Mouse (Mus musculus): ENCODE results near the gene Opcml. TPM values are rescaled to one million over a fixed set of nuclear protein-coding genes. Genes with fewer than 3 reads are reported as not detected.

Opcml gene
- total RNA-seq, 2 experiments from 2014 or later: 318 to 348 TPM

DNA sequence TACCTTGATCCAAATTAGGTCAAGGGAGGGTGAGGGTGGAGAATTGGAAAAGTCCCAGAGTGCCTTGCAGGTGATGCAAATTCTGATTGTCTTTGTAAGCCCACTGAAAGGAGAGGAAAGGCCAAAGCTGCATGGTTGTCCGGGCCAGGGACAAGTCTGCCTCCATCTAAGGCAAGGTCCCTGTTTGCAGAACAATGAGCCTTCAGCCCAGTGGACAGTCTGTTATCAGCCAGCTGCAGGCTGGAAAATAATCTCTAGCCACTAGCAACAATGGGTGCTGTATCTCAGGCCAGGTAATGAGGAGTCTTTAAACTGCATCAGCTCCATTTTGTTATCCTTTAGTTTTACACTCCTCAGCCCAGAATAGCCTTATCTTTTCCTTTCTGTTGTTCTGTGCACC, 1079.9 kb downstream of the Opcml start:
- DNase-seq (ENCODE audit: low spot score in 2 of 2): no peak

DNA sequence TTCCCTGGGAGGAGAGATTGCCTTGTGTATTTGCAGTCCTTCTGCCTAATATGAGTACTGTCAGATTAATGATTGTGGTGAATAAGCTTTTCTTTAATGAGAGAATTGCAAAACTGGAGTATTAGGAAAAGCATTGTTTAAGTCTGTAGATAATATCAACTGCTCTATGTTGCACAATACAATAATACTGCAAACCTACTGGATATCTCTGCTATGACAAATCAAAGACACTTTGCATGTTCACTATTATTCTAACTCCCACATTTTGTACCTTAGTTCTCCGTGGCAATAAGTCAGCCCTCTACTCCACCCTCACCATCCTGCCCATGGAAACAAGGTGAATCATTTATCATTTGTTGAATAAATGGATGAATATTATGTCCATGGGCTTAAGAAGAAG, 1092.0 kb downstream of the Opcml start:
- no peak for DNase-seq (ENCODE audit: low spot score in 2 of 2)

DNA sequence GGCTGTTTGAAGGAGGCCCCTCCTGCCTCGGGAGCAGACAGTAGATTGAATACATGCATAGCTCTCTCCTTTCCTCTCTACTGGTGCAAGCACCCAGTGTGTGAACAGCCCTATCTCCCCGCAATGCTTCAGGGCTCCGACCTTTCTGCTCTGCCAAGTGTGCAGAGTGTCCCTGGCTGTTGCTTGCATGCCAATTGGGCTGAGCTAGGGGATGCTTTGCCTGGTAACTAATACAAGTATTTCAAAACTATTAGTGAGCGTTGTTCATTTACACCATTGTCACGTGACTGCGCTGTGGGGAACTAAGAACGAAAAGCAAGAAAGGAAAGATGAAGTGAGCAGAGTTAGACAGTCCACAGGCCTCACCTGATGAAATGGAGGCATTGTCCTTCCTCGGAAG, 1101.0 kb downstream of the Opcml start:
- no peak for DNase-seq (ENCODE audit: low spot score in 2 of 2)

DNA sequence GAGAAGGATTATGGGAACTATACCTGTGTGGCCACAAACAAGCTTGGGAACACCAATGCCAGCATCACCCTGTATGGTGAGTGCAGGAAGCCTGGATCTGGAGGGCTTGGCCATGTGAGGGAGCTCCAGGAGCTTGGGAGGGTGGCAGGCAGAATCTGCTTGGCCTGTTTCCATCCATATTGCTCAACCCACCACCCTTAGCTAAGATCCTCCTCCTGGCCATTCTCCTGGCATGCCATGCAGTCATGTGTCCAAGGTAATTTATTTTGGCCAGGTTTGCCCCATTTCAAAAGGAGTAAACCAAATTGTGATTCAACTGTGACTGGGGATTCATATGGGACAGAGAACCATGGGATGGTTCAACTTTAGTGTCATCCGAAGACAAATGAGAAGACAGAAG, 1112.7 kb downstream of the Opcml start:
- DNase-seq (ENCODE audit: low spot score in 2 of 2): no peak

DNA sequence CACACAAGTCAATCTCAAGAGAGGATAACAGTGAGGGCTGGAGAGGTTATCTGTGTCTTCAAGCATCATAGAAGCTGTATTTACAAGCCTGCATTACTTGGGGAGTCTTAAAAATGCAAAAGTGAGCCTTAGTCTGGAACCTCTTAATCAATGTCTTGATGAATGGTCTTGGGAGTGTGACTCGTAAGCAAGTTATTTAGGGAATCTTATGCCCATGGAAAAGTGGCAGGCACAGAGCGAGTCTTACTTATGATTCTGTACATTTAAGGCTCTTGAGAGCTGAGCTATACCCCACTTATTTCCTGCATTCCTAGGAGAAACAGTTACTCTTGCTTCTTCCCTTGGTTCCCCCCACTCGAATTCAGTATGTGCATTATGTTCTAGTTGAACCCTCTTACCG, 1119.2 kb downstream of the Opcml start:
- no peak for DNase-seq (ENCODE audit: low spot score in 2 of 2)

DNA sequence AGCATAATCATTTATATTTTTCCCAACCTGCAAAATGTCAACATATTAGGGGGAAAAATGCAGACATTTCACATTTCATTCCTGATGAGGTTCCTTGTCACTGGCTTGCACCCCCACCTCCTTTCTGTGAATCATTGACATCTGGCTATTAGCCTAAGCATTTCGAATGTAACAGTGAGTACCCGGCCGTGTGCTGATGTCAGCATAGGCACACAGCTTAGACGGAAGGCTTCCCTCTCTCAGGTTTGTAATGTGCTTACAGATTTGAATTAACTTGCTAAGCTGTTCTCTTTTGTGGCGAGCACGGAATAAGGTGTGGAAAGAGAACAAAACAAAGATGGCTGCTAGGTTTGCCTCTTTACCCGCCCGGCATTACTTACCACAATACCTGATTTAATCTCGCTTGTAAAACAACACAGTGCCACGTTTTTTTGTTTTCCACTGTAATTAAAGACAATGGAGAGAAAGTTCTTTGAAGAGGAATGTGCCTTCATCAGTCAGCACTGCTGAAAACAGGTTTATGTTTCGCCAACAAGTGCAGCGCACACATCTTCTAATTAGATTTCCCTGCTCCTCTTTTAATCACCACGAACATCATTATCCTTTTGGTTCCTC, 1121.1 kb downstream of the Opcml start:
- no peak for DNase-seq (ENCODE audit: low spot score in 2 of 2)

DNA sequence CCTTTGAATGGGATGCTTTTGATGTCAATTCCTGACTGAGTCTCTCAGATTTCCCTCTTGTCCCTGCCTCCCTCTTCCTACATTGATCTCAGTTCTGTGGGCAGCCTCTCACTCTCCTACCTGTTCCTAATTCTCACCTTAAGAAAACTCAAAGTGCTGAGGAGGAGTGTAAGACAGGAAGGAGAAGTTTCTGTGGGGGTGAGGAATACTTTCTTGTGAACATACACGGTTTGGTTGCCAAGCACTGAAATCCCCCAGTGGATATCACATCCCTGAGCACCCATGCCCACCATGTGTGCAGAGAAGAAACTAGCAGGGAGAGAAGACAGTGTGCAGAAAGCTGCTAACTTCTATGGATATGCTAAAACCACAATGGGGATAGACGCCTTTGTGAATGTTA, 1141.5 kb downstream of the Opcml start:
- DNase-seq (ENCODE audit: low spot score in 2 of 2): no peak

DNA sequence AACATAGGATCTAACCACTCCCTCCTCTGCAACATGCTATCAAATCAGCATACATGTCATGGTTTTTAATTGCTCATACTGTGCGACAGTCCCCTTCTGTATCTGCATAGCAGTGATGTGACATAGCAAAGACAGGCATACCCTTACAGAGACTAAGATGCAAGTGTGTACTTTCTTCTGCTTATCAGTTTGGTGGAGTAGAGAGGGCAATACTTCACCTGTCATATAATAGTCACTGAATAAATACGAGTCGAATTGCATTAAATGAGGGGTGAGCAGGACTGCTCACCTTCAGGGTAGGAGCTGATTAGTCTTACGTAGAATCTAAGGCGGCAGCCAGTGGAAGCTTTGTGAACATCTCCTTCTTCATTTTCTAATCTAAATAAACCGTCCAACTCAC, 1146.6 kb downstream of the Opcml start:
- DNase-seq (ENCODE audit: low spot score in 2 of 2): no peak

DNA sequence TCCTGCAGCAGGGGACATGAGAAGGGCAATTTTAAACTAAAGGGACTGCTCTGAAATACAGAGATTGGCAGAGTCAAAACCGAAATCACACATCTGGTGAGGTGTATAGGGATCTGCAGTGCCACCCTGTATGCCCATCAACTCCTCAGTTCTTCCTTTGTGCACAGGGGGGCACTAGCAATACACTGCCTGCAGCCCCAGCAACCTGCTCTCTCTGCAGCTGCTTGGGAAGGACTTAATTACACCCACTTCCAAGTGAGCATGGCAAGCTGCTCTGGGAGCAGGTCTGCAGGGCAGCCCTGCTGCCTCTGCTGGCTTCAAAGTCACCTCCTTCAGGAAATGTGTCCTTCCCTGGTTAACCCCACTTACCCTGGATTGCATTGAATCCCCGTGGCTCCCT, 1147.4 kb downstream of the Opcml start:
- DNase-seq (ENCODE audit: low spot score in 2 of 2): peak in 1 of 2 experiments; percentile 16

DNA sequence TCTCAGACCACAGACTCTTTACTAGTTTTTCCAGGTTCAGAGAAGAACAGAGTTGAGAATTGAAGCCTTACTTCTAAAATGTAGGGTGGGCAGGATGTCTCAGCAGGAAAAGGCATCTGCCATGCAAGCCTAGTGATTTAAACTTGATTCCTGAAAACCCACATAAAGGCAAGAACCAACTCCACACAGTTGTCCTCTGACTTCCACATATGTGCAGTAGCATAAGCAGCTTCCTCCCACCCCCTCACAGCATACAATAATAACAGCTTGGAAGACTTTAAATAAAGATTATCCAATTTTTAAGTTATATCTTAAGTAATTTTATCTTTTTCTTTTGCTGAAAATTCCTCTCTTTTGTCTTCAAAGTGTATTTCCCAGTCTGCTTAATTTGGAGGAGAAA, 1150.3 kb downstream of the Opcml start:
- DNase-seq (ENCODE audit: low spot score in 2 of 2): peak in 1 of 2 experiments; percentile 36

DNA sequence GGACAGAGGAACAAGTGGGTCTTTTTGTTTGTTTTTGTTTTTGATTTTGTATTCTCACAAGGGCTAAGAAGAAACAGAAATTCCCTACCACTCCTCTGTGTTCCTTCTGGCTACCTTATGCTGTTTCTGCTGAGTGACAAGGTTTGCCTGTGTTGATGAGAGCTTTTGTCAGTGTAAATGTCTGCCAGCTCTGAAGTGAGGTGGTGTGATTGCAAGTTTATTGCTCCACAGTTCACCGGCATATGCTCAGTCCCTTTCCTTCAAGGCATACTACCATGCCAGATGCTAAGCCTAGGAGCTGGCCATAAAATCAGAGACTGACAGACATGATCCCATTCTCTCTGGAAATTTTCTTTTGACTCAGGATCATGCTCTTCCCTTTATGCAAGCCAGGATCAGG, 1178.9 kb downstream of the Opcml start:
- no peak for DNase-seq (ENCODE audit: low spot score in 2 of 2)

Small RNA genes within 50 kb of the gene (microRNA-seq; reads per million reads assigned to microRNA genes)
- gene Gm44316: 0 reads per million in 2 experiments

Measured in layer of hippocampus, postnatal 14 days (tissue).